Mouse (Mus musculus) ES-Bruce4 (cell line): ENCODE results near the gene Klc2. TPM values are rescaled to one million over a fixed set of nuclear protein-coding genes. Genes with fewer than 3 reads are reported as not detected.

ENCODE experiments used
- H3K27ac ChIP-seq: 2 replicates; pipeline ENCODE4 v1.5.1; 2012; ENCODE audit warnings: low read length, inconsistent platforms; ENCODE audit not compliant: insufficient read depth
- H3K27me3 ChIP-seq: 2 replicates; pipeline ENCODE4 v1.6.1; 2012; ENCODE audit warnings: mild to moderate bottlenecking, low read length, inconsistent platforms; ENCODE audit not compliant: control insufficient read depth, poor library complexity, insufficient read depth, severe bottlenecking
- H3K36me3 ChIP-seq: 2 replicates; pipeline ENCODE4 v1.6.1; 2012; ENCODE audit warnings: inconsistent platforms, mild to moderate bottlenecking, low read length, moderate library complexity; ENCODE audit not compliant: control insufficient read depth, poor library complexity, insufficient read depth, severe bottlenecking
- H3K4me1 ChIP-seq: one replicate; pipeline ENCODE4 v1.8.1; 2011; ENCODE audit warnings: low read length; ENCODE audit not compliant: control insufficient read depth, insufficient read depth
- H3K4me3 ChIP-seq: 2 replicates; pipeline ENCODE4 v1.5.1; 2011; ENCODE audit warnings: low read depth, mild to moderate bottlenecking, low read length
- H3K9ac ChIP-seq: 2 replicates; pipeline ENCODE4 v1.6.1; 2012; ENCODE audit warnings: low read depth, mild to moderate bottlenecking, inconsistent platforms; ENCODE audit not compliant: poor library complexity, severe bottlenecking
- H3K9me3 ChIP-seq: replicated peaks from 2 replicates; pipeline ENCODE4 v1.6.1; 2012; ENCODE audit warnings: mild to moderate bottlenecking, low read length, inconsistent platforms; ENCODE audit not compliant: control insufficient read depth, poor library complexity, insufficient read depth, severe bottlenecking
- CTCF ChIP-seq: IDR thresholded peaks from one replicate; pipeline ENCODE4 v1.8.1; 2011; ENCODE audit warnings: low read depth, low read length
- EP300 ChIP-seq: IDR thresholded peaks from 2 replicates; pipeline ENCODE4 v1.6.1; 2011; ENCODE audit warnings: low read depth, low read length; ENCODE audit not compliant: insufficient read depth
- POLR2A ChIP-seq: IDR thresholded peaks from one replicate; pipeline ENCODE4 v1.8.1; 2011; ENCODE audit warnings: low read length; ENCODE audit not compliant: insufficient read depth
- polyA plus RNA-seq: library from polyadenylated mRNA; stranded (reverse); fragments of >200 nt; gene quantifications from 2 replicates; pipeline ENCODE4 v1.2.4, GENCODE M21; 2011; ENCODE audit warnings: low read depth; ENCODE audit not compliant: missing spikeins, insufficient read depth, insufficient read length

The Klc2 gene
- polyA plus RNA-seq, 1 experiment: 24.5 TPM

GRCm38 (mm10) chr19:5097521-5098362 is 20.6 kb downstream of the Klc2 start:
- Histone ChIP-seq H3K27ac (no peak overlapping the region), H3K9me3 (no peaks in the 10 kb centered on the region), H3K36me3 (no peaks in the 10 kb centered on the region; the same call in 1 of the 2 replicates), H3K9ac (peak overlapping the region; percentile 88), H3K27me3 (no peaks in the 10 kb centered on the region), H3K4me3 (peak overlapping the region; percentile 74), H3K4me1 (no peaks in the 10 kb centered on the region)
- no peak for TF ChIP-seq POLR2A
- TF ChIP-seq EP300: no peak
- TF ChIP-seq CTCF: no peak

DNA sequence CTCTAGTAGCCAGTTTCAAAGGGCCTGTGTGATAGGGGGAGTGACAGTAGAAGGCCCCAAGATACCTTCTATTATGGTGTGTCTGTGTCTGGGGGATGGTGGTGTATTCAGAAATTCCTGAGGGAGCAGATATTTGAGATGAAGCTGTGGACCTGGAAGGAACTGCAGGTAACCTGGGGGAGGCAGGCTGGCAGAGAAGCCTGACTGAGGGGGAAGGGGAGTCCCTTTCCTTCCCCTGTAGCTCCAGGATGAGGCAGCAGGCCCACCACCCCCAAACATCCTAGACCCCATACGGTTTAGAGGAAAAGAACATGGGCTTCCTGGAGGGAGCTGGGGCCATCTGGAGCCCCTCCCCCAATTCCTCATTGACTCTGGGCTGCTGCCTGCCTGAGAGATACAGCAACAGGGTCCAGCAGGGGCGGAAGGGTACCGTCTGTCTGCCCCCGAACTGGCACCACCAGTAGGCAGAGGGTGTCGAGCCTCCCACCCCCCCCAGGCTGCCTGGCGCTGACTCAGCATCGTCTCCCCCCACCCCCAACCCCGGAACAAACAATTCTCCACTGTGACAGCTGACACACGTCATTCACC is 22.4 kb downstream of the Klc2 start:
- no peak for TF ChIP-seq EP300
- TF ChIP-seq CTCF: no peak
- no peak for TF ChIP-seq POLR2A
- Histone ChIP-seq H3K9me3 (no peaks in the 10 kb centered on the region), H3K36me3 (no peaks in the 10 kb centered on the region; the same call in 1 of the 2 replicates), H3K27ac (no peak overlapping the region), H3K4me1 (no peaks in the 10 kb centered on the region), H3K27me3 (no peaks in the 10 kb centered on the region), H3K9ac (no peak overlapping the region), H3K4me3 (no peak overlapping the region)

GRCm38 (mm10) chr19:5094746-5095417 is 23.5 kb downstream of the Klc2 start:
- H3K9ac ChIP-seq: no peak overlapping the region

GRCm38 (mm10) chr19:5094243-5094632 is 24.1 kb downstream of the Klc2 start:
- Histone ChIP-seq H3K27me3 (no peaks in the 10 kb centered on the region), H3K9ac (no peak overlapping the region), H3K27ac (no peak overlapping the region), H3K4me1 (no peaks in the 10 kb centered on the region), H3K36me3 (no peaks in the 10 kb centered on the region), H3K4me3 (no peak overlapping the region), H3K9me3 (no peaks in the 10 kb centered on the region)
- peak; percentile 87 for TF ChIP-seq CTCF
- no peak for TF ChIP-seq EP300
- no peak for TF ChIP-seq POLR2A

More at GRCm38 (mm10) chr19:5094746-5095417, 23.5 kb downstream of the Klc2 start:
- H3K4me1 ChIP-seq: no peaks in the 10 kb centered on the region
- H3K9me3 ChIP-seq: no peaks in the 10 kb centered on the region
- H3K4me3 ChIP-seq: no peak overlapping the region
- no peak overlapping the region for H3K27ac ChIP-seq
- H3K36me3 ChIP-seq: no peaks in the 10 kb centered on the region
- TF ChIP-seq CTCF (no peak), EP300 (no peak), POLR2A (no peak)
- H3K27me3 ChIP-seq: no peaks in the 10 kb centered on the region

- H3K27ac ChIP-seq: no peak overlapping the region
Observed at GRCm38 (mm10) chr19:5093481-5094242, 24.7 kb downstream of the Klc2 start.

More at GRCm38 (mm10) chr19:5093481-5094242, 24.7 kb downstream of the Klc2 start:
- Histone ChIP-seq H3K36me3 (no peaks in the 10 kb centered on the region), H3K9ac (no peak overlapping the region), H3K4me3 (no peak overlapping the region), H3K9me3 (no peaks in the 10 kb centered on the region), H3K27me3 (no peaks in the 10 kb centered on the region), H3K4me1 (no peaks in the 10 kb centered on the region)
- TF ChIP-seq CTCF (no peak), EP300 (no peak), POLR2A (no peak)
